In the genomic region with DNA sequence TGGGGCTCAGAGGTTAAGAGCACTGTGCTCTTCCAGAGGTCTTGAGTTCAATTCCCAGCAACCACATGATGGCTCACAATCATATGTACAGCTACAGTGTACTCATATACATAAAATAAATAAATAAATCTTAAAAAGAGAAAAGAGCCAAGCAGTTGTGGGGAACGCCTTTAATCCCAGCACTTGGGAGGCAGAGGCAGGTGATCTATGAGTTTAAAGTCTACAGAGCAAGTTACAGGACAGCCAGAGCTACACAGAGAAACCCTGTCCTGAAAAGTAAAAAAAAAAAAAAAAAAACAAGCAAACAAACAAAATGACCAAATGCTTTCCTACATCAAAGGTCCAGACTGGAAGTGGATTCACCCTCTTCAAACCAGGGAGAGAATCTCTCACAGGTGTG, we compare ENCODE assay signal across 25 mouse cellular contexts. TPM values are rescaled to one million over a fixed set of nuclear protein-coding genes. Genes with fewer than 3 reads are reported as not detected.
DNase-seq lines count a peak whose midpoint lies in the region; ATAC-seq and TF ChIP-seq lines count a peak whose summit lies in the region.
"Had no signal": no experiment of that assay in that cellular context is flagged by ENCODE, and none has a peak within 500 bp of the region (broad histone marks: within the 10 kb centered on the region; RNA-seq: fewer than 3 reads in every experiment).

No protein-coding gene starts in this region.

- 0 out of 2 replicates have a peak overlapping the region, but pooled peaks have one; percentile 36 for H3K27ac ChIP-seq in kidney, adult 2 months (ENCODE audit: insufficient read depth, low read depth, low read length)
- H3K27ac ChIP-seq in kidney, embryonic 15.5 days = no peak overlapping the region
- H3K27ac ChIP-seq: embryonic facial prominence, embryonic 13.5 days; embryonic facial prominence, embryonic 15.5 days; forebrain, embryonic 10.5 days; forebrain, embryonic 12.5 days had no signal

- intact Hi-C loops in heart, postnatal 36 days (cut with DNase I) = no loop called here

- ATAC-seq in kidney, embryonic 15.5 days (replicated peaks; ENCODE audit: low FRiP score) = no peak
- ATAC-seq: CD4-positive, CD25-positive, alpha-beta regulatory T cell, adult 4 months; forebrain, embryonic 14.5 days; forebrain, embryonic 16.5 days had no signal

- 61% methylated on average over 1 of the region's 1 CpGs for WGBS in kidney, adult 2 months
- 89% methylated on average over 1 of the region's 1 CpGs for WGBS in kidney, embryonic 15.5 days

- no peaks in the 10 kb centered on the region for H3K27me3 ChIP-seq in kidney, adult 2 months (replicated peaks; ENCODE audit: control insufficient read depth, insufficient read depth, low read length)
- H3K27me3 ChIP-seq in kidney, embryonic 15.5 days = no peaks in the 10 kb centered on the region
- H3K27me3 ChIP-seq: embryonic facial prominence, embryonic 13.5 days; embryonic facial prominence, embryonic 15.5 days; forebrain, embryonic 12.5 days had no signal

- no peak overlapping the region for H3K4me3 ChIP-seq in kidney, adult 2 months (ENCODE audit: insufficient read depth, low read depth, low read length)
- H3K4me3 ChIP-seq in kidney, embryonic 15.5 days (replicated peaks) = no peak overlapping the region
- H3K4me3 ChIP-seq: embryonic facial prominence, embryonic 13.5 days; embryonic facial prominence, embryonic 15.5 days; erythroblast, embryonic 14.5 days; forebrain, embryonic 10.5 days; forebrain, embryonic 12.5 days had no signal

- H3K4me1 ChIP-seq in kidney, adult 2 months (ENCODE audit: control insufficient read depth, insufficient read depth, low read length) = peaks cover 12% of the 10 kb centered on the region; the same call in 1 of the 2 replicates
- H3K4me1 ChIP-seq in kidney, embryonic 15.5 days = peaks cover 14% of the 10 kb centered on the region

- no peaks in the 10 kb centered on the region for H3K36me3 ChIP-seq in kidney, adult 2 months (ENCODE audit: control insufficient read depth, insufficient read depth, low read length)
- H3K36me3 ChIP-seq in kidney, embryonic 15.5 days = no peaks in the 10 kb centered on the region
- H3K36me3 ChIP-seq: embryonic facial prominence, embryonic 13.5 days; embryonic facial prominence, embryonic 15.5 days; forebrain, embryonic 10.5 days; forebrain, embryonic 12.5 days had no signal

- no peak overlapping the region for H3K9ac ChIP-seq in kidney, embryonic 15.5 days
- H3K9ac ChIP-seq: embryonic facial prominence, embryonic 13.5 days; embryonic facial prominence, embryonic 15.5 days; forebrain, embryonic 12.5 days had no signal

- no peak for TF ChIP-seq CTCF in kidney, adult 2 months (conservative IDR thresholded peaks at IDR 0.05; ENCODE audit: insufficient read depth, insufficient read length, low read depth, low read length)

- DNase-seq in heart, adult 11 months = peak; percentile 25
- no peak for DNase-seq in heart, postnatal 36 days
- peak; percentile 69 for DNase-seq in kidney, adult 2 months
- DNase-seq in kidney, postnatal 14 days = no peak
- peak; percentile 31 to 41 for DNase-seq in kidney, postnatal 36 days
- DNase-seq: adrenal gland, adult 2 months; adrenal gland, postnatal 10 days; adrenal gland, postnatal 25 days; B cell, adult 2 months; cerebellum, adult 11 months; cerebellum, adult 18-20 months; cerebellum, adult 8-10 months; cerebellum, adult 9-11 months; cerebellum, postnatal 14 days; cerebellum, postnatal 36 days; embryo, embryonic 11 days had no signal

- H3K4me2 ChIP-seq in kidney, embryonic 15.5 days = no peak overlapping the region
- H3K4me2 ChIP-seq: embryonic facial prominence, embryonic 13.5 days; embryonic facial prominence, embryonic 15.5 days; forebrain, embryonic 12.5 days had no signal

- TF ChIP-seq POLR2A in kidney, adult 2 months (IDR thresholded peaks at IDR 0.05; ENCODE audit: low read depth, low read length) = no peak

- H3K9me3 ChIP-seq in kidney, embryonic 15.5 days (replicated peaks) = no peaks in the 10 kb centered on the region
- H3K9me3 ChIP-seq: embryonic facial prominence, embryonic 13.5 days; embryonic facial prominence, embryonic 15.5 days; forebrain, embryonic 10.5 days; forebrain, embryonic 12.5 days had no signal

RNA-seq across cellular contexts. Expression of gene Trpm7, which starts 2.0 kb away (rescaled TPM):
- total RNA-seq in heart, postnatal 36 days (2021) = 10 to 100 TPM; 27.7 to 38.4 TPM
- polyA plus RNA-seq in kidney, adult 2 months (2012; rRNA removed) = 10.9 and 13.5 TPM in 2 replicates
- 46.4 and 50.6 TPM in 2 replicates for polyA plus RNA-seq in kidney, embryonic 15.5 days (2015; fragmentation: Nextera tagmentation; extraction: Ambion mirVana)

RNA-seq across cellular contexts. Expression of gene Sppl2a, which starts 55.0 kb away (rescaled TPM):
- total RNA-seq in heart, postnatal 36 days (2021) = 10 to 100 TPM; 54.8 to 63.8 TPM
- polyA plus RNA-seq in kidney, adult 2 months (2012; rRNA removed) = 19.2 and 24.9 TPM in 2 replicates
- 37.0 and 40.6 TPM in 2 replicates for polyA plus RNA-seq in kidney, embryonic 15.5 days (2015; fragmentation: Nextera tagmentation; extraction: Ambion mirVana)

Comparison
In these comparisons a context has a peak if more than half of its experiments do, and no peak if none do; other contexts are left out.
1. DNase-seq: peak in heart, adult 11 months (single experiment), kidney, adult 2 months (single experiment) and kidney, postnatal 36 days (2 of 2); none in heart, postnatal 36 days (0 of 2) and kidney, postnatal 14 days (single experiment).